8 mouse cellular contexts compared by ENCODE assay signal in genomic region chr6:67168031-67168777, GRCm38 (mm10).
DNase-seq lines count a peak whose midpoint lies in the region; ATAC-seq lines count a peak whose summit lies in the region.

No protein-coding gene starts in this region.

- H3K9ac ChIP-seq in hindbrain, embryonic 15.5 days, result peak overlapping the region; percentile 38

- peak overlapping the region; percentile 73 for H3K27ac ChIP-seq in hindbrain, embryonic 15.5 days (replicated peaks)

- H3K4me3 ChIP-seq in hindbrain, embryonic 15.5 days, result peak overlapping the region; percentile 44

- H3K36me3 ChIP-seq in hindbrain, embryonic 15.5 days, result no peaks in the 10 kb centered on the region

- DNase-seq in R1 (ENCODE audit: low read depth, low spot score), result peak; percentile 96
- peak; percentile 47 for DNase-seq in cerebellum, adult 9-10 months
- peak; percentile 57 for DNase-seq in forelimb bud, embryonic 11.5 days (ENCODE audit: low read depth, low spot score)
- DNase-seq in left cerebral cortex, adult 11 months (ENCODE audit: low spot score), result peak; percentile 37
- DNase-seq in lung, postnatal 25 days (ENCODE audit: low spot score), result peak; percentile 54
- peak; percentile 58 for DNase-seq in right cerebral cortex, adult 18-20 months

- ATAC-seq in hindbrain, embryonic 15.5 days (ENCODE audit: low FRiP score, low read depth), result peak; percentile 89
- no peak for ATAC-seq in inflammation-experienced regulatory T-cells, adult 6 months

- no peaks in the 10 kb centered on the region for H3K27me3 ChIP-seq in hindbrain, embryonic 15.5 days

- H3K9me3 ChIP-seq in hindbrain, embryonic 15.5 days, result no peaks in the 10 kb centered on the region

- 0 out of 2 replicates have a peak, but pooled peaks cover 3% of the 10 kb centered on the region for H3K4me1 ChIP-seq in hindbrain, embryonic 15.5 days (replicated peaks)

- 12% methylated on average over 11 of the region's 11 CpGs for WGBS in hindbrain, embryonic 15.5 days

- peak overlapping the region; percentile 55 for H3K4me2 ChIP-seq in hindbrain, embryonic 15.5 days

Comparison
In these comparisons a context has a peak if more than half of its experiments do, and no peak if none do; other contexts are left out.
1. DNase-seq: peak in every context shown above with its lines; median percentile 96 in R1; 58 in right cerebral cortex, adult 18-20 months; 57 in forelimb bud, embryonic 11.5 days; 54 in lung, postnatal 25 days; 47 in cerebellum, adult 9-10 months; 37 in left cerebral cortex, adult 11 months.